Mouse (Mus musculus): Measurements from ENCODE around the gene Tut1. TPM values are rescaled to one million over a fixed set of nuclear protein-coding genes. Genes with fewer than 3 reads are reported as not detected.
"Not testable (repeated sequence)": the region's sequence is repeated elsewhere in the genome, so short reads cannot be mapped to it uniquely, and the experiment has no call there.

The Tut1 gene
- polyA plus RNA-seq, 1 experiment from 2014 or later: 24.6 TPM

- in situ Hi-C loops (cut with MboI; ENCODE audit: low pct_unique_long_range_greater_than_20kb): no loop called here
- ChIA-PET CTCF (interaction anchor here (0.8 to 5.6 kb wide), 7 partner anchors 20 to 116 kb away, joined by 3 to 30 read pairs (median 4); no protein-coding TSS in a partner anchor), POLR2A (no interaction called here)
- no peak for TF ChIP-seq CTCF (IDR thresholded peaks at IDR 0.05)
- ATAC-seq (no peak), DNase-seq (ENCODE audit: low read depth, low spot score) (no peak)
- no peaks in the 10 kb centered on the region for H3K27me3 ChIP-seq
These were observed 43.0 kb downstream of the Tut1 start for GRCm38 (mm10) chr19:8996601-8997000.

DNA sequence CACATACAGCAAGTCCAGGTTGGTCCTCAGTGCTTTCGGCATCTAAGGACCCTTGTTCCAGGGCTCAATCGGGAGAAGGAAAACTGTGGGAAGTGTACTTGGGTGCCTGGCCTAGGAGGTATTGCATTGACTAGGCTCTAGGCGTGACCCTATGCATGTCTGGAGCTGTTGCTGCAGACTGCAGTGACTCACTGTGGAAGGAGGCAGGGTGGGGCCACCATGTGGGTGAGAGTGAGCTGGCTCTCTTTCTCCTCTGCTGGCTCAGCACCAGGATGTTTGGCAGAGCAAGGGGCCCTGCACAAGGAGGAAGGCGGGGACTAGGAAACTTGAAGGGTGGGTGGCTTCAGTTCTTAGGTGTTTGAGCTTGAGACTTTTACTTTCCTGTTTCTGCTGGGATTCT lies 43.9 kb downstream of the Tut1 start:
- no peaks in the 10 kb centered on the region for H3K27me3 ChIP-seq
- ChIA-PET POLR2A (interaction anchor here (1.0 to 1.5 kb wide), 2 partner anchors 55 to 76 kb away, joined by 3 to 7 read pairs; no protein-coding TSS in a partner anchor), CTCF (interaction anchor here (0.8 to 5.6 kb wide), 5 partner anchors 25 to 85 kb away, joined by 3 to 30 read pairs (median 3); no protein-coding TSS in a partner anchor)
- TF ChIP-seq CTCF (IDR thresholded peaks at IDR 0.05): no peak
- ATAC-seq (peak; percentile 93), DNase-seq (ENCODE audit: low read depth, low spot score) (no peak)
- in situ Hi-C loops (cut with MboI; ENCODE audit: low pct_unique_long_range_greater_than_20kb): no loop called here

- DNase-seq (ENCODE audit: low read depth, low spot score): no peak
- no peak for TF ChIP-seq CTCF (IDR thresholded peaks at IDR 0.05)
- no peak for ATAC-seq
- no peaks in the 10 kb centered on the region for H3K27me3 ChIP-seq
- CTCF ChIA-PET: interaction anchor here (0.9 to 5.6 kb wide), 3 partner anchors 25 to 84 kb away, joined by 3 to 30 read pairs (median 7); no protein-coding TSS in a partner anchor
- in situ Hi-C loops (cut with MboI; ENCODE audit: low pct_unique_long_range_greater_than_20kb): no loop called here
- POLR2A ChIA-PET: no interaction called here
These were observed 44.9 kb downstream of the Tut1 start for GRCm38 (mm10) chr19:8998546-8998945.

DNA sequence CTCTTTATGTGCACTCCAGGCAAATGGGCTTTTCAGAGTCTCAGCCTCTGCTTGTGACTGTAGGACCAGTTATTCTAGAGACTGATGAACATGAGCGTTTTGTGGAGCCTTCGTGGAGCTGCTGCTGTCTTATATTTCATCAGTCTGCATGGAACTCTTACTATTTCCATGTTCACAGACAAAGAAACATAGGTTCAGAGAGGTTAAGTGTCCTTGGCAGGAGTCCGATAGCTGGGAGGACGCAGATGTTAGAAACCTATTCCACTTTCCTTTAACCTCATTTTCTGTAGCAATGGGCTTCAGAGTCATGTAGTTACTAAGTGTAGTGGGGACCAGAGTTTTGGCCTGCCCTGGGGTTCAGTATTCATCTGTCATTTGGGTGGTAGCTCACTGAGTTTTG lies 45.6 kb downstream of the Tut1 start:
- H3K27me3 ChIP-seq: no peaks in the 10 kb centered on the region
- ATAC-seq (no peak), DNase-seq (ENCODE audit: low read depth, low spot score) (no peak)
- TF ChIP-seq CTCF (IDR thresholded peaks at IDR 0.05): no peak
- POLR2A ChIA-PET: no interaction called here
- CTCF ChIA-PET: interaction anchor here (2.1 to 5.6 kb wide), 2 partner anchors 24 to 83 kb away, joined by 7 to 30 read pairs; no protein-coding TSS in a partner anchor
- in situ Hi-C loops (cut with MboI; ENCODE audit: low pct_unique_long_range_greater_than_20kb): no loop called here

GRCm38 (mm10) chr19:9006915-9007314 lies 53.3 kb downstream of the Tut1 start:
- H3K27me3 ChIP-seq; DNase-seq (ENCODE audit: low read depth, low spot score); in situ Hi-C loops (cut with MboI; ENCODE audit: low pct_unique_long_range_greater_than_20kb); CTCF ChIA-PET; ATAC-seq: not testable (repeated sequence)
- POLR2A ChIA-PET: interaction anchor here (0.6 kb wide), 1 partner anchor 10 kb away, joined by 4 read pairs; no protein-coding TSS in a partner anchor

Other genes with a start within 250 kb of the Tut1 start
- gene Slc3a2, start 230.5 kb upstream of the Tut1 start, polyA plus RNA-seq (2021): 807 TPM
- gene Wdr74, start 218.0 kb upstream of the Tut1 start, polyA plus RNA-seq (2021): 64.7 TPM
- 0.86 TPM for gene 1700092M07Rik, start 213.1 kb upstream of the Tut1 start, polyA plus RNA-seq (2021)
- gene Stx5a, start 212.4 kb upstream of the Tut1 start, polyA plus RNA-seq (2021): 116 TPM
- gene Nxf1, start 196.8 kb upstream of the Tut1 start, polyA plus RNA-seq (2021): 164 TPM
- 74.3 TPM for gene Tmem223, start 182.9 kb upstream of the Tut1 start, polyA plus RNA-seq (2021)
- 58.9 TPM for gene Tmem179b, start 179.4 kb upstream of the Tut1 start, polyA plus RNA-seq (2021)
- 25.8 TPM for gene Taf6l, start 167.4 kb upstream of the Tut1 start, polyA plus RNA-seq (2021)
- 148 TPM for gene Polr2g, start 155.3 kb upstream of the Tut1 start, polyA plus RNA-seq (2021)
- 5.0 TPM for gene Zbtb3, start 151.3 kb upstream of the Tut1 start, polyA plus RNA-seq (2021)
- gene Ttc9c, start 134.5 kb upstream of the Tut1 start, polyA plus RNA-seq (2021): 51.4 TPM
- 136 TPM for gene Hnrnpul2, start 133.8 kb upstream of the Tut1 start, polyA plus RNA-seq (2021)
- gene AC129217.1, start 124.1 kb upstream of the Tut1 start, polyA plus RNA-seq (2021): 3.3 TPM
- gene Bscl2, start 116.4 kb upstream of the Tut1 start, polyA plus RNA-seq (2021): 4.1 TPM
- gene Gng3, start 114.7 kb upstream of the Tut1 start, polyA plus RNA-seq (2021): 0.50 TPM
- 0.10 TPM for gene Lrrn4cl, start 103.1 kb upstream of the Tut1 start, polyA plus RNA-seq (2021)
- 270 TPM for gene Ubxn1, start 82.4 kb upstream of the Tut1 start, polyA plus RNA-seq (2021)
- 50.7 TPM for gene Uqcc3, start 72.9 kb upstream of the Tut1 start, polyA plus RNA-seq (2021)
- gene Lbhd1, start 70.1 kb upstream of the Tut1 start, polyA plus RNA-seq (2021): 15.4 TPM
- gene Gm49403, start 69.9 kb upstream of the Tut1 start, polyA plus RNA-seq (2021): not detected
- gene 1810009A15Rik, start 65.0 kb upstream of the Tut1 start, polyA plus RNA-seq (2021): 69.6 TPM
- 5.9 TPM for gene Gm49416, start 64.9 kb upstream of the Tut1 start, polyA plus RNA-seq (2021)
- gene Ints5, start 60.8 kb upstream of the Tut1 start, polyA plus RNA-seq (2021): 31.2 TPM
- gene Ganab, start 55.8 kb upstream of the Tut1 start, polyA plus RNA-seq (2021): 308 TPM
- gene B3gat3, start 33.5 kb upstream of the Tut1 start, polyA plus RNA-seq (2021): 53.3 TPM
- gene Rom1, start 24.5 kb upstream of the Tut1 start, polyA plus RNA-seq (2021): 9.1 TPM
- gene Eml3, start 24.3 kb upstream of the Tut1 start, polyA plus RNA-seq (2021): 56.5 TPM
- 141 TPM for gene Mta2, start 12.0 kb upstream of the Tut1 start, polyA plus RNA-seq (2021)
- 419 TPM for gene Eef1g, start 13.2 kb downstream of the Tut1 start, polyA plus RNA-seq (2021)
- gene Ahnak, start 35.4 kb downstream of the Tut1 start, polyA plus RNA-seq (2021): 57.7 TPM
- not detected for gene Scgb1a1, start 134.1 kb downstream of the Tut1 start, polyA plus RNA-seq (2021)
- 9.5 TPM for gene Asrgl1, start 181.8 kb downstream of the Tut1 start, polyA plus RNA-seq (2021)

Measured in Patski (cell line).